Mouse (Mus musculus) hindbrain, embryonic 13.5 days (tissue): ENCODE data around the gene Etnk2. TPM values are rescaled to one million over a fixed set of nuclear protein-coding genes. Genes with fewer than 3 reads are reported as not detected.
A peak's percentile ranks its signal among the peaks of the same experiment; 100 is the strongest.

Source experiments
- ATAC-seq: fragments of 200-750 bp; cut with Nextera tagmentation; 2 replicates; pipeline ENCODE4 v1.8.0; 2017; ENCODE audit warnings: moderate TSS enrichment; ENCODE audit not compliant: low FRiP score
- H3K27ac ChIP-seq: fragments of 300-500 bp; sonication (generic); 2 replicates; pipeline ENCODE4 v1.5.1; 2015; ENCODE audit warnings: inconsistent platforms, mild to moderate bottlenecking, moderate library complexity
- H3K27me3 ChIP-seq: fragments of 300-500 bp; sonication (generic); 2 replicates; pipeline ENCODE4 v1.6.1; 2015; ENCODE audit warnings: mild to moderate bottlenecking, inconsistent platforms
- H3K36me3 ChIP-seq: fragments of 300-500 bp; sonication (generic); 2 replicates; pipeline ENCODE4 v1.6.1; 2015; ENCODE audit warnings: mild to moderate bottlenecking, inconsistent platforms
- H3K4me1 ChIP-seq: fragments of 300-500 bp; sonication (generic); replicated peaks from 2 replicates; pipeline ENCODE4 v1.6.1; 2015; ENCODE audit warnings: inconsistent platforms
- H3K4me2 ChIP-seq: fragments of 300-500 bp; sonication (generic); 2 replicates; pipeline ENCODE4 v1.6.1; 2015; ENCODE audit warnings: inconsistent platforms, mild to moderate bottlenecking, moderate library complexity
- H3K4me3 ChIP-seq: fragments of 300-500 bp; sonication (generic); 2 replicates; pipeline ENCODE4 v1.5.1; 2015; ENCODE audit warnings: mild to moderate bottlenecking, inconsistent platforms
- H3K9ac ChIP-seq: fragments of 300-500 bp; sonication (generic); 2 replicates; pipeline ENCODE4 v1.6.1; 2015; ENCODE audit warnings: mild to moderate bottlenecking, inconsistent platforms
- H3K9me3 ChIP-seq: fragments of 300-500 bp; sonication (generic); 2 replicates; pipeline ENCODE4 v1.6.1; 2016; ENCODE audit warnings: inconsistent platforms
- WGBS: fragments of 180-500 bp; shearing (Covaris S2); methylation state at CpG from one replicate; pipeline ENCODE4 v1.1.7; 2015; 5-methylcytosine and 5-hydroxymethylcytosine counted together
- polyA plus RNA-seq: library from polyadenylated mRNA; unstranded; fragments of >200 nt; fragmentation: Nextera tagmentation; extraction: Ambion mirVana; gene quantifications from 2 replicates; pipeline ENCODE4 v1.2.1, GENCODE M21; 2015

Etnk2 gene
- polyA plus RNA-seq, 1 experiment from 2014 or later, result 10.3 TPM

DNA sequence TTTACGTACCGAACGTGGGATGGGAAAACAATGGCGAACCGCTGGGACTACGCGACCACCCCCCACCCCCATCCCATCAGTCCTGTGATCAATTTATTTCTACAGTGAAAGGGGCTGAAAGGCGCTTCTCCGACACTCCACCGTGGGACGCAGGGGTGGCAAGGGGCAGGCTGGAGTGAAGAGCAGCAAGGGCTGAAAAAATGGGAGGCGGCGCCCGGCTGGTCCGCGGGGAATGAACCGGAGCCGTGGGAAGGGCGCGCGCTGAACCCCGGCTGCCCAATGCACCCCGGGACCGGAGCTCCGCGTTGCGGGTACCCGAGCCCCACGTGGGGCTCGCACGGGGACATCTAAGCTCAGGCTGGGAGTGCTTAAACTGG, 59.8 kb downstream of the Etnk2 start:
- H3K4me1 ChIP-seq, result peaks cover 42% of the 10 kb centered on the region
- no peaks in the 10 kb centered on the region for H3K36me3 ChIP-seq
- under 1% methylated on average over 31 of the region's 31 CpGs for WGBS
- peak overlapping the region; percentile 87 for H3K9ac ChIP-seq
- H3K4me2 ChIP-seq, result peak overlapping the region; percentile 99
- peak overlapping the region; percentile 89 for H3K27ac ChIP-seq
- ATAC-seq, result peak; percentile 30
- peak overlapping the region; percentile 81 for H3K4me3 ChIP-seq
- no peaks in the 10 kb centered on the region for H3K9me3 ChIP-seq
- H3K27me3 ChIP-seq, result no peaks in the 10 kb centered on the region

DNA sequence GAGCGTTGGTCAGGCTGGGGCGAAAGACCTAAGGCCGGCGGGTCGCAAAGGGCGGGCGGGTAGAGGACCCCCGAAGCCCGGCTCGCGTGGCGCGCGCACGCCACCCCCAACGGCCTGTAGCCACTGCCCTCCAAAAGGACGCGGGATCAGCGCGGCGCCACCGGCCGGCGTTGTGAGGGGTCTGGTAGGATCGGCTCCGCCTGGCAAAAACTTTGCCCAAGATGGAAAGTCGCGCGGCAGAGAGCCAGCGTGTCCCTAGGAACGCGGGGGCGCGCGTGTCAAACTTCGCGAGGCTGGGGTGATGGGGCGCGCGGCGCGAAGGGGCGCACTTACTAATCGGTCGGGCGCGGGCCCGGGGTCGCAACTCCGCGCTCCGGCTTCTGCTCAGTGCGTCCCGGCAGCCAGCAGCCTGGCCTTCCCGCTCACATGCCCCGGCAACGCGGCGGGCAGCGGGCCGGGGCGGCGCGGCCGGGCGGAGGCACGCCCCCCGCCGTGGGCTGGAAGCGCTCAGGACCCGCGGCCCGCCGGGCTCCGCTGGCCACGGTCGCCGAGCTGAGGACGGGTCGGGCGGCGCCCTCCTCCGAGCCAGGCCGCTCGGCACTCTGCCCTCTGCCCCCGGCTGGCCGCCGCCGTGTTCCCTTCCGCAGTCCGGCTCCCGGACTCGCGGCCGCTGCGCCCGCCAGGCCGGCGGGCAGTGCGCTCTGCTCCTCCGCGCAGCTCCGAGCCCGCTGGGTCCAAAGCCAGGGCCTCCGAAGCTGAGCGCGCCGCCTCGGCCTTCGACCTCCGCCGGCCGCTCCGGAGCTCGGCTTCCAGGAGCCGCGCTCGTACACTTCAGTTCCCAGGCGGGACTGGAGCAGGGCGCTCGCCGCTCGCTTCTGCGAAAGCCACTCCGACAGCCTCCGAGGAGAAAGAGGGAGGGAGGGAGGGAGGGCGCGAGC, 60.4 kb downstream of the Etnk2 start, which contains the start of gene Sox13:
TSS of gene Sox13 (minus strand) at position 835 of the 938 bp plus-strand sequence.
- Histone ChIP-seq H3K36me3 (no peaks in the 10 kb centered on the region), H3K27ac (peak within 1 kb of the TSS; percentile 89), H3K4me1 (peaks cover 35% of the 10 kb centered on the region), H3K4me2 (peak within 1 kb of the TSS; percentile 99), H3K4me3 (peak within 1 kb of the TSS; percentile 81), H3K27me3 (no peaks in the 10 kb centered on the region), H3K9ac (peak within 1 kb of the TSS; percentile 87), H3K9me3 (no peaks in the 10 kb centered on the region)
- under 1% methylated on average over 71 of the region's 128 CpGs for WGBS
- ATAC-seq, result peak; percentile 67

DNA sequence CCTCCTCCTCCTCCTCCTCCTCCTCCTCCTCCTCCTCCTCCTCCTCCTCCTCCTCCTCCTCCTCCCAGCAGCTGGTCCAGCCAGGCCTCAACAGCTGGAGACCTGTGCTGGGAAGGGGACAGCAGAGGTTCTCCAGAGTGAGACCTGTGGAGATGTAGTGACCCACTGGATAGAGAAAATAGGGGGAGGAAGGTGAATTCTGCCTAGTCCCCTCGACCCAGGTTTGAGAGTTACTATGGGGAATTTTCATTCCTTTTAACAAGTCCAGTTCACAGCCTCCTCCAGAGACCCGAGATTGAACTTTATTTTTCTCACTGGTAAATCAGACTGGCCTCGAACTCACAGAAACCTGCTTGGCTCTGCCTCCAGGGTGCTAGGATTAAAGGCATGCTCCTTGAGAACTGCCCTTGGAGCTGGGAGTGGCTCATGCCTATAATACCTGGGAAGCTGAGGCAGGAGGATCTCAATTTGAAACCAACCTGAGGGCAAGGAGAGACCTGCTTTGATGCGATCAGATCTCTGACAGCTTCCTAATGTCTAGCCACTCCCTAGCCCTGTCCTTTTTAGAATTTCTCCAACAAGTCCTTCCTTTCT, 61.3 kb downstream of the Etnk2 start:
- H3K4me3 ChIP-seq, result peak overlapping the region; percentile 81
- H3K36me3 ChIP-seq, result no peaks in the 10 kb centered on the region
- no peaks in the 10 kb centered on the region for H3K27me3 ChIP-seq
- no peak overlapping the region for H3K9ac ChIP-seq
- peaks cover 28% of the 10 kb centered on the region for H3K4me1 ChIP-seq
- H3K4me2 ChIP-seq, result peak overlapping the region; percentile 99
- 60% methylated on average over 4 of the region's 4 CpGs for WGBS
- ATAC-seq, result no peak
- no peak overlapping the region for H3K27ac ChIP-seq
- H3K9me3 ChIP-seq, result no peaks in the 10 kb centered on the region

Other genes starting within 250 kb of the Etnk2 start
- gene Ppp1r15b, start 232.4 kb upstream of the Etnk2 start, polyA plus RNA-seq, result 29.2 TPM in 2 replicates
- gene Plekha6, start 199.4 kb upstream of the Etnk2 start, polyA plus RNA-seq, result 20.4 and 20.7 TPM in 2 replicates
- 0.10 TPM in 1 of 2 replicates, not detected in the other for gene Golt1a, start 53.8 kb upstream of the Etnk2 start, polyA plus RNA-seq
- 0.38 TPM in 1 of 2 replicates, not detected in the other for gene Kiss1, start 41.7 kb upstream of the Etnk2 start, polyA plus RNA-seq
- 3.7 and 4.2 TPM in 2 replicates for gene Ren1, start 13.1 kb upstream of the Etnk2 start, polyA plus RNA-seq
- gene Sox13, start 60.8 kb downstream of the Etnk2 start, polyA plus RNA-seq, result 7.9 and 8.0 TPM in 2 replicates
- gene Snrpe, start 246.7 kb downstream of the Etnk2 start, polyA plus RNA-seq, result 586 and 614 TPM in 2 replicates